Mouse (Mus musculus): ENCODE data around the gene Lair1. TPM values are rescaled to one million over a fixed set of nuclear protein-coding genes. Genes with fewer than 3 reads are reported as not detected.

The Lair1 gene
- polyA plus RNA-seq, 1 experiment from 2014 or later, result 2.3 TPM

Other genes starting within 250 kb of the Lair1 start
- not detected in 2 replicates for gene Gm15448, start 237.5 kb downstream of the Lair1 start, polyA plus RNA-seq (2015; fragmentation: Nextera tagmentation; extraction: Ambion mirVana)
- not detected in 2 replicates for gene Pira2, start 218.2 kb downstream of the Lair1 start, polyA plus RNA-seq (2015; fragmentation: Nextera tagmentation; extraction: Ambion mirVana)
- not detected in 2 replicates for gene Gm14548, start 165.1 kb downstream of the Lair1 start, polyA plus RNA-seq (2015; fragmentation: Nextera tagmentation; extraction: Ambion mirVana)
- not detected in 2 replicates for gene Lilra6, start 147.7 kb downstream of the Lair1 start, polyA plus RNA-seq (2015; fragmentation: Nextera tagmentation; extraction: Ambion mirVana)
- gene Ttyh1, start 56.2 kb upstream of the Lair1 start, polyA plus RNA-seq (2015; fragmentation: Nextera tagmentation; extraction: Ambion mirVana), result 105 and 106 TPM in 2 replicates
- gene Leng8, start 73.8 kb upstream of the Lair1 start, polyA plus RNA-seq (2015; fragmentation: Nextera tagmentation; extraction: Ambion mirVana), result 78.8 and 85.9 TPM in 2 replicates
- gene Leng9, start 87.2 kb upstream of the Lair1 start, polyA plus RNA-seq (2015; fragmentation: Nextera tagmentation; extraction: Ambion mirVana), result 4.8 and 5.7 TPM in 2 replicates
- gene Cdc42ep5, start 101.7 kb upstream of the Lair1 start, polyA plus RNA-seq (2015; fragmentation: Nextera tagmentation; extraction: Ambion mirVana), result 4.1 and 6.0 TPM in 2 replicates
- 0.11 TPM in 1 of 2 replicates, not detected in the other for gene Lilra5, start 174.6 kb upstream of the Lair1 start, polyA plus RNA-seq (2015; fragmentation: Nextera tagmentation; extraction: Ambion mirVana)

All from forebrain, embryonic 15.5 days (tissue).